Mouse (Mus musculus) macrophage (primary cell): ENCODE data around the gene Irgm2. TPM values are rescaled to one million over a fixed set of nuclear protein-coding genes. Genes with fewer than 3 reads are reported as not detected.

ENCODE experiments used
- H3K27ac ChIP-seq: fragments of 350-480 bp; formaldehyde crosslinking; 2 replicates; pipeline ENCODE4 v1.9.0; 2021
- H3K36me3 ChIP-seq: fragments of 350-480 bp; formaldehyde crosslinking; 2 replicates; pipeline ENCODE4 v1.9.0; 2021; ENCODE audit errors: inconsistent target
- H3K4me3 ChIP-seq: fragments of 350-480 bp; formaldehyde crosslinking; 2 replicates; pipeline ENCODE4 v1.9.0; 2021; ENCODE audit errors: inconsistent target
- H3K79me2 ChIP-seq: fragments of 350-480 bp; formaldehyde crosslinking; 2 replicates; pipeline ENCODE4 v1.9.0; 2021; ENCODE audit errors: inconsistent target
- WGBS: methylation state at CpG from one replicate; pipeline ENCODE4 v1.1.7; 2026; ENCODE audit warnings: inconsistent platforms; ENCODE audit not compliant: missing documents; 5-methylcytosine and 5-hydroxymethylcytosine counted together
- polyA plus RNA-seq: library from polyadenylated mRNA; stranded (reverse); fragments of 250-400 nt; gene quantifications from 3 replicates; pipeline ENCODE4 v1.2.4, GENCODE M21; 2018; ENCODE audit warnings: inconsistent platforms

Irgm2 gene
- polyA plus RNA-seq, 1 experiment from 2014 or later = 40.6 TPM

DNA sequence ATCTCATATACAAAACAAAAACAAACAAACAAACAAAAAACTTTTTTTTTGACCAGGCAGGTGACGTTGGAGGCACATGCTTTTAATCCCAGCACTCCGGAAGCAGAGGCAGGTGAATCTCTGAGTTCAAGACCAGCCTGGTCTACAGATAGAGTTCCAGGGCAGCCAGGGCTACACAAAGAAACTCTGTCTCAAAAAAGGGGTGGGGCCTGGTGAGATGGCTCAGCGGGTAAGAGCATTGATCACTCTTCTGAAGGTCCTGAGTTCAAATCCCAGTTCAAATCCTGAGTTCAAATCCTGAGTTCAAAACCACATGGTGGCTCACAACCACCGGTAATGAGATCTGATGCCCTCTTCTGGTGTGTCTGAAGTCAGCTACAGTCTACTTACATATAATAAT is 62.4 kb downstream of the Irgm2 start:
- H3K36me3 ChIP-seq = no peaks in the 10 kb centered on the region
- no peaks in the 10 kb centered on the region for H3K79me2 ChIP-seq
- H3K4me3 ChIP-seq = no peak overlapping the region
- WGBS = 94% methylated on average over 4 of the region's 4 CpGs
- H3K27ac ChIP-seq = no peak overlapping the region

DNA sequence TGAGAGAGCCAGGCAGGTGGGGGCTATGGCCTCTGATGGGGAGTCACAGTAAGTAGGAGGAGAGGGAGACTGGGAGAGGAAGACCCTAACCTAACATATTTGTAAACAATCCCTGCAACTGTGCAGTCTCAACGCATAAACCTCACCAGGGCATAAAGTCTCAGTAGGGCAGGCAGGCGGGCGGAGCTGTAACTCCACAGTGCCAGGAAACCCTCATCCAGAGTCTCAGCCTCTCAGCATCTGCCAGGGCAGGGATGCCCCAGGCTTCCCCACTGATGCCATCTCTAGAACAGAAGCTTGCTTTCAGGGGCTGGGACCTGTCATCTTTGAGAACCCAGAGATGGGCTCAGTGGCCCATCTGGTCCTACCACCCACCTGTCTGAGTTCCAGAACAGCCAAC is 62.9 kb downstream of the Irgm2 start:
- H3K79me2 ChIP-seq = no peaks in the 10 kb centered on the region
- no peak overlapping the region for H3K4me3 ChIP-seq
- H3K27ac ChIP-seq = no peak overlapping the region
- 94% methylated on average over 3 of the region's 3 CpGs for WGBS
- no peaks in the 10 kb centered on the region for H3K36me3 ChIP-seq

DNA sequence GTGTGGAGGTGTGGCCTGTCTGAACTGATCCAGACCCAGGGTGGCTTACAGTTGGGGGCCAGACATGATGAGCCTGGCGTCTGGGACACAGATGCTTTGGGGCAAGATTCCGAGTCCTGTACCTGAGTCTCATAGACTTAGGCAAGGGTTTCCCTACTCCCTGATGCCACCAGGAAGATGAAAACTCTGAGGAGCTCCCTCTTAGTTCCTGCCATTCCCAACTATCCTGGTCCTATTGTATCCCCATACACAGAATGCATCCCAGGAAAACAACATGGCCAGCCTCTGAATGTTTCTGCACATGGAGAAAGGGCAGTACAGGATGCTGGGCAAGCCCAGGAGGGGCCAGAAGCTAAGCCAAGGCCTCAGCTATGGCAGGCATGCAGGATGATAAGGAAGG is 64.1 kb downstream of the Irgm2 start:
- Histone ChIP-seq H3K79me2 (no peaks in the 10 kb centered on the region), H3K36me3 (no peaks in the 10 kb centered on the region), H3K4me3 (no peak overlapping the region), H3K27ac (no peak overlapping the region)
- 92% methylated on average over 2 of the region's 2 CpGs for WGBS

DNA sequence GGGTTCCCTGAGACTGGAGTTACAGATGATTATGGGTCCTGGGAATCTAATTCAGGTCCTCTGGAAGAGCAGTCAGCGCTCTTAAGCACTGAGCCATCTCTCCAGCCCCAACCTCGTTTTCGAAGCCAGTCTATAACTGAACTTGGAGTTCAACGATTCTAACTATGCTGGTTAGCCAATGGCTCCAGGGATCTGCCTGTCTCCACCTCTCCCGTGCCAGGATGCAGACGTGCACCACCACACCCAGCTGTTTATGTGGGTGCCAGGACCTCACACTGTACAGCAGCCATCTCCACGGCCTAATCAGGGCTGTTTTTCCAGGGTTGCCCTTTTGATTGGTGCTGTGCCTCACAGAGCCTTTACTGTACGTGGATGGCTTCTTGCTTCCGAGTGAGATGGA is 65.1 kb downstream of the Irgm2 start:
- H3K36me3 ChIP-seq = no peaks in the 10 kb centered on the region
- 92% methylated on average over 9 of the region's 9 CpGs for WGBS

DNA sequence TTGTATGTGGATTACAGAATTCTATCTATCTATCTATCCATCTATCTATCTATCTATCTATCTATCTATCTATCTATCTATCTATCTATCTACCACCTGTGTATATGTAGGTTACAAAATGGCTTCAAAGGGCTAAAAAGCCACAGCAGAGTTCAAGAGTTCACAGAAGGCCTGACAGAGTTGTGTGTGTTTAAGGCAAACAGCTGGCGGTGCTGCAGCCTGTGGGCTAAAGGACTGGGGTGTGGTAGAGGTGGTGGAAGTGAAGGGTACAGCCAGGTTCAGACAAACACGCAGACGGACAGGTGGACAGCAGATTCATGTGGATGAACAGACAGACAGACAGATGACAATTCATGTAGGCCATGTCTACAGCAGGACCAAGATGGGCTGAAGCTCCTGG is 68.9 kb downstream of the Irgm2 start:
- WGBS = 94% methylated on average over 3 of the region's 3 CpGs
- H3K4me3 ChIP-seq = no peak overlapping the region
- no peak overlapping the region for H3K27ac ChIP-seq
- no peaks in the 10 kb centered on the region for H3K36me3 ChIP-seq
- no peaks in the 10 kb centered on the region for H3K79me2 ChIP-seq

More for the DNA sequence above, 65.1 kb downstream of the Irgm2 start:
- no peaks in the 10 kb centered on the region for H3K79me2 ChIP-seq
- H3K4me3 ChIP-seq = no peak overlapping the region
- no peak overlapping the region for H3K27ac ChIP-seq

Other genes with a start within 250 kb of the Irgm2 start
- gene Larp1, start 190.6 kb upstream of the Irgm2 start, polyA plus RNA-seq = 48.8 to 67.1 TPM (median 59.1 TPM) in 3 replicates
- not detected in 3 replicates for gene Gm12248, start 106.5 kb upstream of the Irgm2 start, polyA plus RNA-seq
- 35.8 to 41.5 TPM (median 36.2 TPM) in 3 replicates for gene Cnot8, start 95.5 kb upstream of the Irgm2 start, polyA plus RNA-seq
- 4.7 to 12.0 TPM (median 5.4 TPM) in 3 replicates for gene Gemin5, start 31.1 kb upstream of the Irgm2 start, polyA plus RNA-seq
- 36.9 to 51.5 TPM (median 42.8 TPM) in 3 replicates for gene Mrpl22, start 28.0 kb upstream of the Irgm2 start, polyA plus RNA-seq
- 25.7 to 94.8 TPM (median 34.2 TPM) in 3 replicates for gene Igtp, start 62 bp upstream of the Irgm2 start, polyA plus RNA-seq
- gene 4930438A08Rik, start 75.2 kb downstream of the Irgm2 start, polyA plus RNA-seq = 0.17 TPM in 1 of 3 replicates, not detected in the others
- 2.9 to 5.3 TPM (median 4.7 TPM) in 3 replicates for gene Zfp692, start 107.5 kb downstream of the Irgm2 start, polyA plus RNA-seq
- gene Zfp672, start 130.7 kb downstream of the Irgm2 start, polyA plus RNA-seq = 7.9 to 19.4 TPM (median 9.7 TPM) in 3 replicates
- 6.4 to 11.1 TPM (median 8.6 TPM) in 3 replicates for gene Sh3bp5l, start 131.1 kb downstream of the Irgm2 start, polyA plus RNA-seq
- not detected in 3 replicates for gene Lypd8, start 179.4 kb downstream of the Irgm2 start, polyA plus RNA-seq
- gene 1810065E05Rik, start 221.5 kb downstream of the Irgm2 start, polyA plus RNA-seq = not detected in 3 replicates
- gene Gm12253, start 232.9 kb downstream of the Irgm2 start, polyA plus RNA-seq = not detected in 3 replicates